Mouse (Mus musculus): ENCODE measurements at regions not wholly inside any gene's neighbourhood (a gene's known extent, or its start where the extent isn't known, plus 50 kb on each side); places are given as distances from the start of the nearest gene placed in this dataset.
A peak's percentile ranks its signal among the peaks of the same experiment; 100 is the strongest.

DNA sequence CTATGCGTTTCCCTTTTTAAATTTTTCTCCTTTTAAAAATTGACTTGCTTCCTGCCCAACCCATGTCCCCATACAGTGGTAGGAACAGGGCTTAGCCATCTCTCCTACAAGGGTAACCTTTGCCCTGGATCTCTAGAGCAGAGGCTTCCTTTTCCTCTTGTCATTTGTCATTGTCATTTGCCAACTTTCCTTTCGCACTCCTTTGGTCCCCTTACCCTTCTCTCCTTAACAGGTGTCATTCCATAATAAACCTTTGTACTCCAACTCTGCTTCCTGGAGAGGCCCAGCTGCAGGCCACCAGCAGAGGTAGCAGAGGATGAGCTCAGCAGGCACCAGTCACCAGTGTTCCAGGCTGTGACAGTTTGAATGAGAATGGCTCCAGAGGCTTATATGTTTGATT, 347.4 kb upstream of the Id2 start:
- no peak for DNase-seq

- peak; percentile 8 for DNase-seq
Observed at GRCm38 (mm10) chr12:25439029-25439551, 342.1 kb upstream of the Id2 start.

- DNase-seq = peak; percentile 38
Observed at GRCm38 (mm10) chr12:25438217-25439028, 341.5 kb upstream of the Id2 start.

GRCm38 (mm10) chr12:25437556-25437955, 340.6 kb upstream of the Id2 start:
- DNase-seq = no peak

DNA sequence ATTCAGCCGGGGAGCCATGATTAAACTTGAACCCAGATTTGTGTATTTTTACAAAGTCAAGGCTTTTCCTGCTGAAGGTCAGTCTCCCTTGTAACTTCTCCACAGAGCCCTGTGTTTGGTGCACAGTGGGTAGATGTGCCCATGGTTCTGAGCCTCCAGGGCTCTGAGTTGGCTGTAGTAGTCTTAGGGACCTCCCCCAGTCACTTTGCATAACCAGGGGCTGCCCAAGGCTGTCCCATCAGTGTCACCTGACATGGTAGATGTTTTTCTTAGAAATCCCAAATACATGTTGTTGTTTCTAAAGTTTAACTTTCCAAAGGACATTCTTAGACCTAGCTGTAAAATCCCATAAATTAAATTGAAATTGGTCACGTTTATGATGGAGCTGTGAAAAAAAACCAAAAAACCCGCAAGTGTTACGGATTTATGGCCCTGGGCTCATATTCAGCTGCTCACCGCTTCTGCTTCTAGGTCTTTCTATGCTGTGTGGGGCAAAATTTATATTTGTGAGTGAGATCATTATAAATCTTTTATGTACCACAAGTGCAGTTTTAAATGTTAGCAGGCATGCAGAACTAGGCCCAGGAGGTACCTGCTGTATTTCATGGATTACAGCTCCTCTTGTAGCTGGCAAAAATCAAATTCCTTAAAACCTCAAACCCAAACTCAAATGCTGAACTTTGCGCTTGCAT, 339.4 kb upstream of the Id2 start:
- DNase-seq = no peak

DNA sequence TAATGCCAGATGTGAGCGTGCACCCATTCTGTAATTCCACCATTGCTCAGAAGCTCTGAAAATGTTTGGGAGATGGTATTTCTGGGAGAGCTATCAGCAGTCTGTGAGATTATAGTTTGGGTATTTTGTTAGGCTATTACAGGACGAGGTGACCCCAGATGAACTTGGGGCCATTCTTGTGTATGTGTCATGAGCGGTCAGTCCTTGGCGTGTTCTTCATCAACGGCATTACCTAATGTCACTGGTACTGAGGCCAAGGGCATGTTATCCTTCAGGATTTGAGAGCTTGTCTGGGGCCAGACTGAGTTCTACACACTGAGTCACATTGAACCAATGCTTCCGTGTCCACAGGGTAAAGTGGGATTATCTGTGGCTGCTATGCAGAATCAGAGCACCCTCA, 335.9 kb upstream of the Id2 start:
- no peak for DNase-seq

DNA sequence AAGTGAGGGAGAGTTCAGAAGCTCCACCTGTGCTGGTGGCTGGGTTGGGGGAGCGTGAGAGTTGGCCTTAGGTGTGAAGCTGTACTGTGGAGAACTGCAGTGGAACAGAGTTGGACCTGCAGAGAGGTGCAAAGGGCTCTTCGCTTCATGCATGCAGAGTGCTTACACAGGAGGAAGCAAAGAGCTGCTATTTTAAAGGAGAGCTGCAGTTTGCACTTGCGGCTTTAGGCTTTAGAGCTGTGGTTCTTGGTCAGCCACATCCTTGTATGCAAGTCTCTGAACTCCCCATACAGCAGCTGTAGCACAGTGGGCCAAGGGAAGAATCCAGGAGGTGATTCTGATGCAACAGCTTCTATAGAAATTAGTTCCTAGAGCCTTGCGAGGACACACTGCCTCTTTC, 334.0 kb upstream of the Id2 start:
- peak; percentile 46 for DNase-seq

- DNase-seq = no peak
Observed at GRCm38 (mm10) chr12:25427911-25428642, 331.1 kb upstream of the Id2 start.

- no peak for DNase-seq
Observed at GRCm38 (mm10) chr12:25417336-25417735, 320.4 kb upstream of the Id2 start.

DNA sequence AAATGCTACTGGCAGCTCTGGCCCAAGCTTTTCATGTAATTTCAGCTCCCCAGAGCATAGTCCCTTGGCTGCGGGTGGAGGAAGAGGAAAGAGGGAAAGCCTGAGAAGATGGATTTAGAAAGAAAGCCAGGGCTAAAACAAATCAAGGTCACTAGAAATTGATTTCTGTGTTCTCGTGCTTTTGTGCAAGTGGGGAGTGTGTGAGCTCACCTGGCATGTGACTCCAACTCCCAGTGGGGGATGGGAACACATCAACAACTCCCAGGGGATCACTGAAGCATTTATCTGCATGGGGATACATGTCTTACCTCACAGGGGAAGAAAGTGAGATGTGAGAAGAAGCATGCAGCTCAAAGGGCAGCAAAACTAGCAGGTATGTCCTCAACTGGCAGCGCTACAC, 319.6 kb upstream of the Id2 start:
- DNase-seq = no peak

- no peak for DNase-seq
Observed at GRCm38 (mm10) chr12:25415641-25416040, 318.7 kb upstream of the Id2 start.

DNA sequence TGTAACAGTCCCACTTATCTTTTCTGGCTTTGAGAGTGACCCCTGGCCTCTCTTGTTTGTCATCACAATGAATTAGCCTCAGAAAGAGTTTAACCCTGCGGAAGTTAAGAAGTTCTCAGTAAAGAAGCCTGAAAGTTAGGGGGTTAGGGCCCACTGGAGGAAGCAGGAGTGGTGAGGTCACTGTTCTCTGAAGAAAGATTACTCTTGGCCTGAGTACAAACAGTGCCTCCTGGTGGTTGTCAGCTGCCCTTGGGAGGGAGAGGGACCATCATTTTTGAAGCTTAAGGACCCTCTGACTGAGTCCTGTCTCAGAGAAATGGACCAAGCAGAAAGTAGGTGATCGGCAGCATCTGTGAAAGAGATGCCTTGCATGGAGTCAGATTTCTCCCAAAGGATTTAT, 318.3 kb upstream of the Id2 start:
- peak; percentile 72 for DNase-seq

GRCm38 (mm10) chr12:25407301-25407700, 310.4 kb upstream of the Id2 start:
- no peak for DNase-seq

DNA sequence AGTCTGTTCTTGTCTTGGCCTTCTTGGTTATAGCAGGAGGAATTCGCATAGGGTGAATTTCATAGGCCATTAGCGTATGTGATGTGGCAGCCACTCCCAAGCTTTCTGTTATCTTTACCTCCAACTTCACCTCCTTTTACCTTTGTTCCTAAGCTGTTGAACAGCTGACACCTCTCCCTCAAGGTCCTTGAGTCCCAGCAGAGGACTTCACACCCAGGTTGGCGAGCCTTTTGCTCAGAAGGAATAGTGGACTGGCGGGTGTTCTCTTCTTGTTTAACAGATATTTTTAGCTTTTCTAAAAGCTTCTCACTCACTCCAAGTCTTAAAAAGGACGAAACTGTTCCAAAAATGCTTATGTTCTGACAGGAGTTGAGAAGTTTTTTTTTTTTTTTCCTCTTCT, 303.4 kb upstream of the Id2 start:
- DNase-seq = no peak

GRCm38 (mm10) chr12:25398726-25399125, 301.8 kb upstream of the Id2 start:
- DNase-seq = no peak

DNA sequence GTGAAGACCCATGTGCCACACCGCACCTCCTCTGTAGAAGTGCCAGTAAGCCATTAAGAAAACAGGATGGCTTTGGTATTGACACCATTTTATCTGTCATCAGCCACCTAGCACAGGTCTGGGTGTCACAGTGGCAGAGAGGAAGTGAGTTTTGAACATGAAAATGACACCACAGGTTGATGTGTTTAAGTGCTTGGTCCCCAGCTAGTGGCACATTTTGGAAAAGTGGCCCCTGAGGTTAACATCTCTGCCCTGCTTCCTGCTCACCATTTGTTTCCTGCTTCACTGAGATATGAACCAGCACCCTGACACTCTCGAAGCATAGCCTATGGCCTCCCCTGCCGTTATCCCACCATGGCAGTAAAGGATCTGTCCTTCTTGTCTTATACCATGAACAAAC, 297.4 kb upstream of the Id2 start:
- DNase-seq = no peak

- no peak for DNase-seq
Observed at GRCm38 (mm10) chr12:25393501-25393900, 296.6 kb upstream of the Id2 start.

DNA sequence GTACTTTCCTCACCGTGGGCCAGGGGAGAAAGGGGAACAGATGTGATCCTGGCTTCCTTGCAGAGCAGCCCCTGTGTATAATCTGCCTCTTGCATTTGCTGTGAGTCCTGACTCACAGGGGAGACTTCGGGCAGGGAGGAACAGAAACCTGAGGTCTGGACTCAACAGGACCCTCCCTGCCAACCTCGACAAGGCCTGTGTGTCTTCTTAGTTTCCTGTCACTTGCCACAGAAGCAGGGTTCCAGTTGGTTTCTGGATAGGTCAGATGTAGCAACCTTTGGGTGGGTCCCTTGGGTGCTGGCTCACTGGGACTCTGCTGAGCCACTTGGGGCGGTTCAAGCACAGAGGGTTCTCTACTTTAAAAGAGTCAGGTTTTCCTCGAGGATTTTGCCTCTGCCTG, 292.3 kb upstream of the Id2 start:
- no peak for DNase-seq

- DNase-seq = no peak
Observed at GRCm38 (mm10) chr12:25387791-25388280, 290.9 kb upstream of the Id2 start.

- no peak for DNase-seq
Observed at GRCm38 (mm10) chr12:25382961-25383360, 286.0 kb upstream of the Id2 start.

- no peak for DNase-seq
Observed at GRCm38 (mm10) chr12:25382475-25382874, 285.5 kb upstream of the Id2 start.

DNA sequence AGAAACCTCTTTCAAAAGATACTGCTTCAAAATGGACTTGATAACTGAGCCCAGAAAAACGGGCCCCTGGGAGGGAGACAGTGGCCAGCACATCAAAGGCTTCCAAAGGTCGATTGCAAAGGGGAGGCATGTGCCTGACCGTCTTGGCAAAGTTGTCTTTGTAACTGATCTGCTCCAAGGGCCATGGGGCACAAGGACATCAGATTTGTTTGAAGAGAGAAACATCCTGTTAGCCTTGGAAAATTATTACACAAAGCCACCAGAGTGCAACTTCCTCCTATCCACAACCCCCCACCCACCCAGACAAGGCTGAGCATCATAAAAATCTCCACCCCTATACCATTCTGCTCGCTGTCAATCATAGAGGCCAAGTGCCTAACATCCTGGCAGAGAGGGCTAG, 284.7 kb upstream of the Id2 start:
- DNase-seq = no peak

DNA sequence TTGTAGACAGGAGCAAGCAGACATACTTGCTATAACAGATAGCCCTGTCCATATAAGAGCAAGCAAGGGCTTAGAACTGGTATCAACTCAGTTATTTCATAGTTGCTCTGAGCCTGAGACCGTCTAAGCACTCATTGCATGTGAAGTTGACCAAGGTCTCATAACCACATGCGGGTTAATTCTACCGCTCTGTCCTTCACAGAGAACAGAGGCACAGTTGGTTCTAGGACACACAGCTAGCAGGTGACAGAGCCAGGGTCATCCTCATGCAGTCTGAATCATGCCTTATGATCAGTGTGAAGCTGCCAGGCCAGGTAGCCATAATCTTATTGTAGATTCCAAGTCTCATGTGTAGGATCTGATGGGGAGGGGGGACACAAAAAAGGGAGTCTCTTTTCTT, 283.1 kb upstream of the Id2 start:
- no peak for DNase-seq

All from thymus, postnatal 14 days (tissue).